Mouse (Mus musculus) left cerebral cortex, adult 9 months (tissue): Measurements from ENCODE around the gene Diablo.
"Not testable (repeated sequence)": the region's sequence is repeated elsewhere in the genome, so short reads cannot be mapped to it uniquely, and the experiment has no call there.

Experiments used
- DNase-seq, 2 experiments: peaks; one replicate each; pipeline ENCODE4 v3.0.0; 2022; ENCODE audit warnings: low spot score in 2 of 2

Diablo gene

GRCm38 (mm10) chr5:123523692-123524392 is at the start of gene Diablo:
Gene Diablo, minus strand, starts transcription at chr5:123524176.
- peak; percentile 94 to 97 for DNase-seq

GRCm38 (mm10) chr5:123573362-123573761 is 49.4 kb upstream of the Diablo start:
- DNase-seq = no peak

GRCm38 (mm10) chr5:123572357-123573186 is 48.6 kb upstream of the Diablo start, which contains the start of gene Vps33a:
Gene Vps33a, minus strand, starts transcription at chr5:123573038.
- DNase-seq = peak; percentile 90 to 98

DNA sequence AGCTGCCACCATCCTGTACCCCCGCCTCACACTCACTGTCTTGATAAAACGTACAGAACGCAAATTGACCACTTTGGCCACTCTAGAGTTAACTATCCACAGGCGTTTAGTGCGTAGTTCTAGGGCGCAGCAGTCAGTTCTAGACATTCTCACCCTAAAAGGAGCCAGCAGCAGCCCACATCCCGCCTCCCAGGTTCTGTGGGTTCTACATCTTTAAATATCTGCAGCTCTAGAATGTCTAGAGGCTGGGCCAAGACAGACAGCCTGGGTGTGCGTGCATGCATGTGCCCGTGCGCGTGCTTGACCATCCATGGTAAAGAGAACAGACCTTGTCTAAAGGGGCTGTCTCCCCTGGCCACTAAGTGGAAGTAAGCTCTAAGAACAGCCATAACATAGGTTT is 37.2 kb upstream of the Diablo start:
- no peak for DNase-seq

DNA sequence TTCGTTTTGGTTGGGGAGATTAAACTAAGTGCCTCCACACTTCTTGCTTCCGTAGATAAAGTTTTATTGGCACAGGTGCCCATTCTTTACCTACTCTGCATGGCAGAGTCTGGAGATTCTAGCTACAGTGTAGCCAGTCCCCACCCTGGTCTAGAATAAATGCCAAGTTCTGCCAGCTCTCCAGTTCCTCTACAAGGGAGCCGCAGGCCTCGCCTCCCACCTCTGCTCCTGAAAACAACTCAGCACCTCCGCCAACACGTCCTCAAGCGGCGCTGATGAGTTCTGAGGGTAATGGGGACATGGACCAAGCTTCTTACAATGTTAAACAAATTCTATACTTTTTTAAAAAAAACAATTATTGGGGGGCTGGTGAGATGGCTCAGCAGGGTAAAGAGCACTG is 35.6 kb upstream of the Diablo start:
- no peak for DNase-seq

DNA sequence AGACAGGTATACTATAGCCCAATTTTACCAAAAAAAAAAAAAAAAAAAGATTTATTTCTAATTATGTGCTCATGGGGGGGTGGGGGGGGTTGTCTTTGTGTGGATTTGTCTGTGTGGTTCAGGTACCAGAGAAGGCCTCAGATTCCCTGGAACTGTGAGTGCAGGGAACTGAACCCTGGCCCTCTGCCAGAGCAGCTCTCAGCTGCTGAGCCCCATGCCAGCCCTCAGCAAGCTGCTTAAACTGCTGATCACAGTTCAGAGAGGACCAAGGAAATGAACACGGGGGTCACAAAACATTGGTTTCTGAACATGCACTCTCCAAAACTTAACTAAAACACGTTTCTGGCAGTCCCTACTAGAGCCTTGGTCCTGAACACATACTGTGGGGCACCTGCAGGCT is 32.5 kb upstream of the Diablo start:
- no peak for DNase-seq

DNA sequence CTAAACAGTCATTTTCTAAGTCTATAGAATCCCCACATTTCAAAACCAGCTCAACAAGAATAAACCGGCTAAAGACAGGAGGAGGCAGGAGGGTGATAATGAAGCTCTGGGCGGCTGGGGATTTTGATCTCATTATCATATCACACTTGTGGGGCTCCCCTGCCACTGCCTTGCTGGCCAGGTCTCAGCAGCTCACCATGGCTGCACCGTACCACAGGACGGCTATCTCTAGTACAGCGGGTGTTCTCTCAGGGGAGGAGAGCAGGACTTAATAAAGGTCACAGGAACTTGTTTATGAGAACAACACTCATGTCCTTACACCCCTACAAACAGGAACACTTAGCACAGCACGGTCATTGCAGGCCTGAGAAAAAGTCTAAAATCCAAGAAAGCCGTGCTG is 31.7 kb upstream of the Diablo start:
- DNase-seq = no peak

- no peak for DNase-seq
These were observed 9.8 kb upstream of the Diablo start for GRCm38 (mm10) chr5:123533801-123534200.

GRCm38 (mm10) chr5:123530056-123530455 is 6.1 kb upstream of the Diablo start:
- DNase-seq = no peak

- no peak for DNase-seq
These were observed 4.7 kb upstream of the Diablo start for GRCm38 (mm10) chr5:123528641-123529040.

GRCm38 (mm10) chr5:123525916-123526495 is 2.0 kb upstream of the Diablo start:
- no peak for DNase-seq

DNA sequence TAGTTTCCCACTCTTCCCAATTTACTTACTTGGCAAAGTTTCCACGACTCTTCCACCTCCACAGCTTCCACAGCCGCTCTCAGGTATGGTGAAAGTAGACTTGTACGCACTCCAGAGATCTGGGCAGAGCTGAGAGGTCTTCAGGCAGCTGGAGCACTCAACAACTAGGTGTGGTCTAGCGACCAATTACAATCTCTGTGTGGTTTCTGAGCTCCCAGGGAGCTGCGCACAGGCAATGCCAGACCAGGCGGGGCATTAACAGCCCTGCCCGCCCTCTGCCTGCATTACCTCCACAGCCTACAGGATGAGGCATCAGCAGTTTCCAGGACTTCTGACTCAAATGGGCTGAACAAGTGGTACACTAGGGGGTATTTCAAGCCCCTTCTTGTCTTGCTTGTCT is 1.3 kb upstream of the Diablo start, which contains the start of gene Gm49027:
TSS of gene Gm49027 (minus strand) at position 208 of the 400 bp plus-strand sequence.
- no peak for DNase-seq

DNA sequence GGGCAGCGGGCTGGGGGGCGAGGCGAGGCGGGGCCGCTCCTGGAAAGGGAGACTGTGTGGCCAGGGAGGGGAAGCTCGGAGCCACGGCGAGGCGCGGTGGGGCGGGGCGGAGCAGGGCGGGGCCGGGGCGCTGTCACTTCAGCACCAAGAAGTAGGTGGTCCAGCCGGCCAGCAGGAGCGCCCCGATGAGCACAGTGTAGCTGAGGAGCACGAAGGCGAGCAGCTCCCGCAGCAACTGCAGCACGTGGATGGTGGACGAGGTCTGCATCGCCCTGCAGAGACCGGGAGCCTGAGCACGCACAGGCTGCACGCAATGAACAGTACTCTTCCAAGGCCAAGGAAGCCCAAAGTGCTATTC is 396 bp upstream of the Diablo start:
- DNase-seq = no peak

- no peak for DNase-seq
These were observed 1.8 kb downstream of the Diablo start for GRCm38 (mm10) chr5:123522166-123522565.

DNA sequence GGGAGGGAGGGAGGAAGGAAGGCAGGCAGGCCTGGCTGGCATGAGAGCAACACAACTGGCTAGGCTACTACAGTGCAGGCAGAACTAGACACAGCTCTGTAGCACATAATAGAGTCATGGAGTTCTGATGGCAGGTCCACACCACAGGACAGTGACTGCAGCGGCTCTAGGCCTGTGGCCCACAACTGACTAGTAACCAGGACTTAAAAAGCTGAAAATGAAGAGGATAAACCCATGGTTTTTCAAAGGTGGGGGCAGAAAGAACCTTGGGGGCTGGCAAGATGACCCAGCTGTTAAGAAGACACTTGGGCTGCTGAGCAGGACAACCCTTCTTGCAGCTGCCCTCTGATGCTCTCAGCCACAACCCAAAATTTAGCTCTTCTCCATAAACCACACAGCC is 2.4 kb downstream of the Diablo start:
- no peak for DNase-seq

DNA sequence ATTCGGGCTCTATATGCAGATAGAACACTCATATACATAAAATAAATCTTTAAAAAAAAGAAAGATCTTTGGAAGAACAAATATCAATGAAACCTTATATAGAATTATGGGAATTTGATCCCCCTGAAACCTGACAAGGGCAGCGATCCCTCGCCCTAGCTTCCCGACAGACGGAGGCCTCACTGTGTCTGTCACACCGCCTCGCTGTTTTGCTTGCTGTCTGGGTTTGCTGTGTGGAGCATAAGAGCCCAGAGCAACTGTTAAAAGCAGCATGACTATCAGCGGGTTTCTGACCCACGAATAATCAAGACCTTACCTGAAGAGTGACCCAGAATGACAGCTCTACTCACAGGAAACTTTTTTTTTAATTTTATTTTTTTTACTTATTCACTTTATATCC is 3.3 kb downstream of the Diablo start:
- DNase-seq = no peak

GRCm38 (mm10) chr5:123514871-123515270 is 9.1 kb downstream of the Diablo start:
- DNase-seq = no peak

DNA sequence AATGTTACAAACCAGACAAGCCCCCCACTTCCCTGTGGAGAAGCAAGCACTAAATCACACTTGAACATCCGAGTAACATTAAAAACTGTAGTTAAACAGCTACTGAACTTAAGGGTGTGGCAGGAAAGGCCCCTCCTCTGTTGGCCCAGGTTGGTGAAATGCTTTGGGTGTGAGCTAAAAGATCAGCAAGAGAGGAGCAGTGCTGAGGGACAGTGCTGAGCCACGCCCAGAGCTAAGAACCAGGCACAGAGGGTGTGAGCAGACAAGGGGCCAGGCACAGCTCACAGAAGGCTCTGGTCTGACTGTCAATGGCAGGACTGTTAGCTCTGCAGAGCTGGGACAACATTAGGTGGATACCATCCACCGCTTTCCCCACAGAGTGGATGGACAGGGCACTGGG is 11.9 kb downstream of the Diablo start:
- no peak for DNase-seq

GRCm38 (mm10) chr5:123511426-123511825 is 12.6 kb downstream of the Diablo start:
- not testable (repeated sequence) for DNase-seq

DNA sequence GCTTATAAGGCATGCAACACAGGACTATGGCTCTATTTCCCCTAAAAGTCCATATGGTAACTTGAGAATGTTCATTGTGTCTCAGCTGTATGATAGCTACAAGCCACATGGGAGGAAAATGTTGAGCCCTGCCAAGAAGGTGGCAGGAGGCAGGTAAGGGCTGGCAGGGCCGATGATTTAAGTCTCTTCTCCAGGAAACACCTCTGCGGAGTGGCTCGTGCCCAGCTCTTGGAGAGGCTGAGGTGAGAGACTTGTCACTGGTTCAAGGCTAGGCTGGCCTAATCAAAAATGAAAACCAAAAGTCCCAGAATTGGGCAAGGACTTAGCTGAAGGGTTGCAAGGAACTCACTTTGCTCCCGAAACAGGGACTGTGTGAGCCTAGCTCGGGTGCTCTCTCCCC is 13.8 kb downstream of the Diablo start, which contains the start of gene B3gnt4:
TSS of gene B3gnt4 (plus strand) at position 301 of the 400 bp plus-strand sequence.
- no peak for DNase-seq

GRCm38 (mm10) chr5:123508921-123509320 is 15.1 kb downstream of the Diablo start:
- no peak for DNase-seq

DNA sequence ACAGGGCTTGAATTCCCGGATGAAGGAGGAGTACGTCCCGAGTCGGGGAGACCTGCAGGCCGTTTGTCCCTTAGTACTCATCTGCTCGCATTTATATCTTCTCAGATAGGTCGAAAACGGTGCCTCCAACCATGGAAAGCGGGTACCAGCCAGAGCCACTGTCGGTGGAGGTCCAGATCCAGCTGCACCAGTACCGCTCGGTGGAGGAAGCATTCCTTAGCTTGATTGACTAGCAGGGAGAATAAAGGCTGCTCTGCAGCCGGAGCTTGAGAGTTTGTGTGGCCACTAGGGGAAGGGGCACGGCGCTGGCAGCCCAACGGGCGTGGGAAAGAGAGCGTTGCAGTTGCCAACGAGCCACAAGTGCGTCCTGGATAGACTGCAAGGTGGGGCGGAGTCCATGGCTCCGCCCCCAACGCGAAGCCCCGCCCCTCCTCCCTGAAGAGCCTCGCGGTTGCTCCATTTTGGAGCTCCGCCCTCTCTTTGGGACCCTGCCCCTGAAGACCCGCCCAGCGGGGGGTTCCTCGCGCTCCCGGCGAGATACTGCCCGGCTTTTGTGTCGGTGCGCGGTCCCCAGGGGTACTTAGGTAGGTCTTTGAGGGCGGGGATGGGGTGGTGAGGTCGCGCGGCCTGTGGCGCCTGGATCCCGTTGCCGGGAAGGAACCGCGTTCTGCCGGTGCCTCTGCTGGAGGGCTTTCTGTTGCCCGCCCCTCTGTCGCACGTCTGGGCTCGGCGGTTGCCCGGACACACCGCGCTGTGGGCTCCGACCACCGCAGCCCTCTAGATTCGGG is 15.8 kb downstream of the Diablo start:
- DNase-seq = peak in 1 of 2 experiments; percentile 73
